Mouse (Mus musculus) hindbrain, embryonic 15.5 days (tissue): Measurements from ENCODE around the gene Ikzf4. TPM values are rescaled to one million over a fixed set of nuclear protein-coding genes. Genes with fewer than 3 reads are reported as not detected.

Source experiments
- microRNA-seq: library from miRNA; unstranded; fragments of <30 nt; microRNA quantifications from one replicate; pipeline ENCODE4, GENCODE M21; 2016
- polyA plus RNA-seq: library from polyadenylated mRNA; unstranded; fragments of >200 nt; fragmentation: Nextera tagmentation; extraction: Ambion mirVana; gene quantifications from 2 replicates; pipeline ENCODE4 v1.2.1, GENCODE M21; 2015

The Ikzf4 gene
- polyA plus RNA-seq, 1 experiment from 2014 or later, result 18.3 TPM

Small RNA genes within 50 kb of the gene (microRNA-seq; reads per million reads assigned to microRNA genes)
- not detected for gene Mir6917

Other genes starting within 250 kb of the Ikzf4 start
- 0.21 and 0.83 TPM in 2 replicates for gene Slc39a5, start 244.8 kb downstream of the Ikzf4 start, polyA plus RNA-seq
- gene Nabp2, start 234.5 kb downstream of the Ikzf4 start, polyA plus RNA-seq, result 137 and 141 TPM in 2 replicates
- gene Rnf41, start 234.3 kb downstream of the Ikzf4 start, polyA plus RNA-seq, result 91.3 and 92.4 TPM in 2 replicates
- gene Smarcc2, start 186.7 kb downstream of the Ikzf4 start, polyA plus RNA-seq, result 167 and 177 TPM in 2 replicates
- gene Myl6, start 151.8 kb downstream of the Ikzf4 start, polyA plus RNA-seq, result 944 and 959 TPM in 2 replicates
- gene Myl6b, start 147.3 kb downstream of the Ikzf4 start, polyA plus RNA-seq, result 5.7 and 6.5 TPM in 2 replicates
- gene Esyt1, start 120.1 kb downstream of the Ikzf4 start, polyA plus RNA-seq, result 14.2 and 14.8 TPM in 2 replicates
- 18.2 and 20.0 TPM in 2 replicates for gene Zc3h10, start 98.2 kb downstream of the Ikzf4 start, polyA plus RNA-seq
- gene Rpl41, start 96.7 kb downstream of the Ikzf4 start, polyA plus RNA-seq, result 2,263 and 2,497 TPM in 2 replicates
- 125 and 127 TPM in 2 replicates for gene Pa2g4, start 80.0 kb downstream of the Ikzf4 start, polyA plus RNA-seq
- gene Erbb3, start 56.3 kb downstream of the Ikzf4 start, polyA plus RNA-seq, result 1.2 and 2.1 TPM in 2 replicates
- gene Rps26, start 19.2 kb downstream of the Ikzf4 start, polyA plus RNA-seq, result 359 and 409 TPM in 2 replicates
- 14.5 TPM in 2 replicates for gene Suox, start 28.1 kb upstream of the Ikzf4 start, polyA plus RNA-seq
- gene Rab5b, start 50.3 kb upstream of the Ikzf4 start, polyA plus RNA-seq, result 113 and 121 TPM in 2 replicates
- gene Pmel, start 58.2 kb upstream of the Ikzf4 start, polyA plus RNA-seq, result 0.62 and 1.1 TPM in 2 replicates
- gene Cdk2, start 59.0 kb upstream of the Ikzf4 start, polyA plus RNA-seq, result 22.4 and 23.5 TPM in 2 replicates
- gene Dgka, start 98.9 kb upstream of the Ikzf4 start, polyA plus RNA-seq, result 7.7 and 8.9 TPM in 2 replicates
- 44.5 and 47.0 TPM in 2 replicates for gene Pym1, start 101.9 kb upstream of the Ikzf4 start, polyA plus RNA-seq
- 0.73 and 0.98 TPM in 2 replicates for gene Mmp19, start 144.9 kb upstream of the Ikzf4 start, polyA plus RNA-seq
- 50.5 and 51.9 TPM in 2 replicates for gene Dnajc14, start 158.1 kb upstream of the Ikzf4 start, polyA plus RNA-seq
- gene Tmem198b, start 158.4 kb upstream of the Ikzf4 start, polyA plus RNA-seq, result 17.0 and 19.9 TPM in 2 replicates
- gene Sarnp, start 171.3 kb upstream of the Ikzf4 start, polyA plus RNA-seq, result 146 and 151 TPM in 2 replicates
- 28.1 and 28.8 TPM in 2 replicates for gene Ormdl2, start 175.7 kb upstream of the Ikzf4 start, polyA plus RNA-seq
- gene Gdf11, start 245.7 kb upstream of the Ikzf4 start, polyA plus RNA-seq, result 8.6 and 8.9 TPM in 2 replicates